Mouse (Mus musculus): ENCODE measurements around the gene Swsap1. TPM values are rescaled to one million over a fixed set of nuclear protein-coding genes. Genes with fewer than 3 reads are reported as not detected.

Swsap1 gene
- 4.8 and 5.8 TPM in 2 replicates for polyA plus RNA-seq (2016; fragmentation: Nextera tagmentation; extraction: Ambion mirVana)

GRCm38 (mm10) chr9:21955570-21956281 is at the start of gene Swsap1:
Gene Swsap1, plus strand, starts transcription at chr9:21955755.
- peak within 1 kb of the TSS; percentile 80 for H3K9ac ChIP-seq
- peak within 1 kb of the TSS; percentile 91 for H3K27ac ChIP-seq (ENCODE audit: poor library complexity, severe bottlenecking)
- no peaks in the 10 kb centered on the region for H3K9me3 ChIP-seq (replicated peaks)
- ATAC-seq (ENCODE audit: insufficient number of reproducible peaks, low FRiP score) = peak; percentile 97
- H3K4me2 ChIP-seq = peak within 1 kb of the TSS; percentile 77
- H3K36me3 ChIP-seq = peaks cover 18% of the 10 kb centered on the region
- H3K27me3 ChIP-seq (replicated peaks) = peaks cover 17% of the 10 kb centered on the region
- peak within 1 kb of the TSS; percentile 82 for H3K4me3 ChIP-seq
- H3K4me1 ChIP-seq (replicated peaks) = peaks cover 6% of the 10 kb centered on the region
- under 1% methylated on average over 54 of the region's 54 CpGs for WGBS

DNA sequence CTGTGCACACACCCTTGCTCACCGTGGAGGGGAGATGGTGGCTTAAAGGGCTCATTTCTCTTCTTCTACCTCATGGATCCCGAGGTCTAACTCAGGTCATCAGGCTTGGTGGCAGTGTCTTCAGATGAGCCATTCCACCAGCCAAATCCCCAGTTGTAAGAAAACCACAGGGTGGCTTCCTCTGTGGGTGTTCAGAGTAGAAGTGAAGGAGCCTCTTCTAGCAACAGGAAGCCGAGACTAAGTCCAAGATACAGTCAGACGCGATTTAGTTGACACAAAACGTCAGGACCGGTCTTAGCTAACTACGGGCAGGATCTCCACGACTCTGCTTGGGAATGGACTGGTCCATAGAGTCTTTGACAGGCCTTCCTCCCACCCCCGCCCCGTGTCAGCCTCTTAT is 47.3 kb upstream of the Swsap1 start:
- Histone ChIP-seq H3K4me1 (replicated peaks) (no peaks in the 10 kb centered on the region), H3K27me3 (replicated peaks) (peaks cover 20% of the 10 kb centered on the region), H3K36me3 (no peaks in the 10 kb centered on the region), H3K9ac (no peak overlapping the region), H3K4me2 (no peak overlapping the region), H3K9me3 (replicated peaks) (peaks cover 8% of the 10 kb centered on the region; the same call in 1 of the 2 replicates), H3K27ac (ENCODE audit: poor library complexity, severe bottlenecking) (no peak overlapping the region), H3K4me3 (no peak overlapping the region)
- no peak for ATAC-seq (ENCODE audit: insufficient number of reproducible peaks, low FRiP score)
- WGBS = 61% methylated on average over 11 of the region's 11 CpGs

DNA sequence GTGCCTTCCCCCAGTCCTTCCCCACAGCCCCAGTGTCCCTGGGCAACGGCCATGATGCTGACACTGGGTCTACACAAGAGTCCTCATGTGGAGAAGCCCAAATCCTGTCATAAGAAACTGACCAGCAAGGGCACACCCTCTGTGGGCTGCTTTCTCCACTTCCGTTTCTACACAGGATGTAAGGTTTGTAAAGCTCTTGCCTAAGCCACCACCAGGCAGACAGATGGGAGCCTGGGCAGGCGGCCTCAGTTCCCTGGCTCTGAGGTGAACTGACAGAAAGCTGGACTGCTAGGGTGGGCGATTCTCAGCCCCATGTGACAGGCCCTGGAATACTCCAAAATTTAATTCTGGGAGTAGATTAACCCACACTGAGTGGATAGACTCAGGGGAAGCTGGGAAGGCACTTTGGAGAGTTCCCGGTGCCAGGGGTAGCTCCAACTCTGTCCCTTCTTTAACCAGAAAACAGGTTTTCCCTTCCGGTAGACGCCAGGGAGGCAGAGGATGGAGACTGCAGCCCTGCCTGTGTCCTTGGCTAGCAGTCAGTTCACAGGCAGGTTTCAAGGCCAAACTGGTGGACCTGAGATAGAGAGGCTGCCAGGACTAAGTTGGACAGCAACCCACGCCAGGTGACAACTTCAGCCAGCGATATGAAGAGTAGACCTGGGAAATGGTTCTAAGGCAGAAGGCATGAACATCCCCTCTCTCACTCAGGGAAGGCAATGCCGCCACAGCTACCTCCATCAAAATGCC is 45.9 kb upstream of the Swsap1 start:
- 72% methylated on average over 10 of the region's 10 CpGs for WGBS
- 0 out of 2 replicates have a peak, but pooled peaks cover 2% of the 10 kb centered on the region for H3K36me3 ChIP-seq
- H3K9me3 ChIP-seq (replicated peaks) = peaks cover 8% of the 10 kb centered on the region; the same call in 1 of the 2 replicates
- no peak overlapping the region for H3K27ac ChIP-seq (ENCODE audit: poor library complexity, severe bottlenecking)
- H3K4me3 ChIP-seq = no peak overlapping the region
- ATAC-seq (ENCODE audit: insufficient number of reproducible peaks, low FRiP score) = no peak
- no peaks in the 10 kb centered on the region for H3K4me1 ChIP-seq (replicated peaks)
- no peak overlapping the region for H3K4me2 ChIP-seq
- peaks cover 15% of the 10 kb centered on the region; the same call in 1 of the 2 replicates for H3K27me3 ChIP-seq (replicated peaks)
- H3K9ac ChIP-seq = no peak overlapping the region

DNA sequence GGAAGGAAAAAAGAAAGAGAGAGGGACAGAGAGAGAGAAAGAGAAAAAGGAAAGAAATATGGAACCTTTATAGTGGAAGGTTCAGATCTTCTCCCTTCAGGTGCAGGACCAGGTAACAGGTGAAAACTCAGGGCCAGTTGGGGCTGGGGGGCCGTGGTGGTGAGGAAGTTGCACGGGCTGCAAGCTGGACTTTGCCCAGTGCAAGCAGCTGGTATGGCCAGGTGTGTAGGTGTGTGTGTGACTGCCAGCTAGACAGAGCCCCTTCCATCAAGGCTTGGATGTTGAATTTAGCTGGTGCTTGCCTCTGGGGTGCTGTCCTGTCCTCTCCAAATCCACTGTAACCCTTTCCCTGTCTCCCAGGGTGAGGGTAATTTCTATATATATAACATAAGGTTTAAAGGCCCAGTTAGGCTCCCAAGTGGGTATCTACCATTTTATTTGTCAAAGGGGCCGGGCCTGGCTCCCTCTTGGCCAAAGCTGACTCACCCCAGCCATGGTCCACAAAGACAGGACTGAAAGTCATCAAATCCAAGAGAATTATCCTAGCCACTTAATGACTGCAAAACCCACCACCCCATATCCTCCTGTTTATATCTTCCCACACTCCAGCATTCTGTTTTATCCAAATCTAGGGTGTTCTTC is 38.6 kb upstream of the Swsap1 start:
- Histone ChIP-seq H3K4me3 (peak overlapping the region; percentile 72), H3K27me3 (replicated peaks) (peaks cover 18% of the 10 kb centered on the region), H3K4me2 (peak overlapping the region; percentile 99), H3K27ac (ENCODE audit: poor library complexity, severe bottlenecking) (no peak overlapping the region), H3K9ac (peak overlapping the region; percentile 79; the same call in 1 of the 2 replicates), H3K9me3 (replicated peaks) (no peaks in the 10 kb centered on the region), H3K4me1 (replicated peaks) (no peaks in the 10 kb centered on the region; the same call in 1 of the 2 replicates), H3K36me3 (0 out of 2 replicates have a peak, but pooled peaks cover 2% of the 10 kb centered on the region)
- WGBS = 63% methylated on average over 3 of the region's 3 CpGs
- no peak for ATAC-seq (ENCODE audit: insufficient number of reproducible peaks, low FRiP score)

DNA sequence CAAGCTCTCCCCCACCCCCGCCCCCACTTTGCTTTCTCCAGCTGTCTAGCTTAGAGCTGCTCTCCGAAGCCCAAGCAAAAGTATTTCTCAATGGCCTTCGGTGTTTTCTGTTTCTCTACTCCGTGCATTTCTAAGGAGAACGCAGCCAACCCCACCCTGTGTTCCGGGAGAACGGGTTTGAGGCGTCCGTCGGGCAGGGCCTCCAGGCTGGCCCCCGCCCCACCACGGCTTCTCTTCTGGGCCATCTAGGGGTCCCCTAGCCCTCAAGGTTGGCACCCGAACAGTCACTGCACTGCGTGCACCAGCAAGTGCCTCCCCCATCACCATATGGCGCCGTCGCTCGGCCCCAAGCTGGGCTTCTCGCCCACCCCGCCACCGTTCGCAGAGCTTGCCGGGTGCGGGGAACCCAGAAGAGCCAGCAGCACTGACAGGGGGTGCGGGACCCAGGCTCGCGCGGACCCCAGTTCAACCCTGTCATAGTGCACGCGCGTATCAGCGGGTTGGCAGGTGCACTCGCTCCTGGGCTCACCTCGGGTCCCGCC is 38.0 kb upstream of the Swsap1 start:
- Histone ChIP-seq H3K27me3 (replicated peaks) (peaks cover 18% of the 10 kb centered on the region), H3K27ac (ENCODE audit: poor library complexity, severe bottlenecking) (no peak overlapping the region), H3K9ac (peak overlapping the region; percentile 79), H3K36me3 (0 out of 2 replicates have a peak, but pooled peaks cover 2% of the 10 kb centered on the region), H3K4me3 (peak overlapping the region; percentile 72), H3K4me2 (peak overlapping the region; percentile 99), H3K4me1 (replicated peaks) (no peaks in the 10 kb centered on the region; the same call in 1 of the 2 replicates), H3K9me3 (replicated peaks) (no peaks in the 10 kb centered on the region)
- peak; percentile 56 for ATAC-seq (ENCODE audit: insufficient number of reproducible peaks, low FRiP score)
- 2% methylated on average over 35 of the region's 35 CpGs for WGBS

GRCm38 (mm10) chr9:21918035-21918592 is 37.4 kb upstream of the Swsap1 start, which contains the start of gene Rab3d:
Gene Rab3d, minus strand, starts transcription at chr9:21918192.
- H3K27ac ChIP-seq (ENCODE audit: poor library complexity, severe bottlenecking) = no peak within 1 kb of the TSS
- 0 out of 2 replicates have a peak, but pooled peaks cover 2% of the 10 kb centered on the region for H3K36me3 ChIP-seq
- under 1% methylated on average over 36 of the region's 36 CpGs for WGBS
- peaks cover 18% of the 10 kb centered on the region for H3K27me3 ChIP-seq (replicated peaks)
- peak within 1 kb of the TSS; percentile 72 for H3K4me3 ChIP-seq
- ATAC-seq (ENCODE audit: insufficient number of reproducible peaks, low FRiP score) = peak; percentile 94
- H3K4me1 ChIP-seq (replicated peaks) = peaks cover 4% of the 10 kb centered on the region
- H3K4me2 ChIP-seq = peak within 1 kb of the TSS; percentile 99
- no peaks in the 10 kb centered on the region for H3K9me3 ChIP-seq (replicated peaks)
- H3K9ac ChIP-seq = peak within 1 kb of the TSS; percentile 79

DNA sequence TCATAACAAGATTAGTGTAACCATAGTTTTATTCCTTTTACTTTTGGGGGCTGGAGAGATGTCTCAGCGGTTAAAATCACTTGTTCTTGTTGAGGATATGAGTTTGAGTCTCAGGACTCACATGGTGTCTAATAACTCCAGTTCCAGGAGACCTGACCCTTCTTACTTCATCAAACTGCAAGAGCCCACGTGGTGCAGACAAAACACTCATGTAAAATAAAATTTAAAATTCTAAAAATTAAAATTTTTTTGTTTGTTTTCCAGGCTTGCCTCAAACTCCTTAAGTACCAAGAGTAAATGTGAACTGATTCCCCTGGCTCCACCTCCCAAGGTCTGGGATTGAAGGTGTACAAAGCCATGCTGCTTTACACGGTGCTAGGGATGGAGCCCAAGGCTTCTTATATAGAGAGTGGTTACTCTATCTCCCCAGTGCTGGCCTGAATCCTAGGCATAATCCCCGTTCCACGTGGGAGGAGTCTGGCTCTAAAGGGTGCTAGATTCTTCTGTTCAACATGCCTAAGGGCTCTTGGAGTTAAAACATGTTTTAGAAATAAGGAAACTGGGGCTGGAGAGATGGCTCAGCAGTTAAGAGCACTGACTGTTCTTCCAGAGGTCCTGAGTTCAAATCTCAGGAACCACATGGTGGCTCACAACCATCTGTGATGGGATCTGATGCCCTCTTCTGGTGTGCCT is 36.7 kb upstream of the Swsap1 start:
- no peak for ATAC-seq (ENCODE audit: insufficient number of reproducible peaks, low FRiP score)
- H3K4me2 ChIP-seq = peak overlapping the region; percentile 99
- WGBS = 24% methylated on average over 5 of the region's 5 CpGs
- no peak overlapping the region for H3K27ac ChIP-seq (ENCODE audit: poor library complexity, severe bottlenecking)
- no peaks in the 10 kb centered on the region for H3K9me3 ChIP-seq (replicated peaks)
- H3K4me3 ChIP-seq = peak overlapping the region; percentile 72
- H3K4me1 ChIP-seq (replicated peaks) = peaks cover 11% of the 10 kb centered on the region
- 0 out of 2 replicates have a peak, but pooled peaks cover 2% of the 10 kb centered on the region for H3K36me3 ChIP-seq
- H3K27me3 ChIP-seq (replicated peaks) = peaks cover 18% of the 10 kb centered on the region
- no peak overlapping the region for H3K9ac ChIP-seq

- no peak overlapping the region for H3K4me3 ChIP-seq
- H3K4me2 ChIP-seq = no peak overlapping the region
- H3K9me3 ChIP-seq (replicated peaks) = no peaks in the 10 kb centered on the region
- no peak overlapping the region for H3K9ac ChIP-seq
- H3K27me3 ChIP-seq (replicated peaks) = no peaks in the 10 kb centered on the region
- ATAC-seq (ENCODE audit: insufficient number of reproducible peaks, low FRiP score) = no peak
- H3K4me1 ChIP-seq (replicated peaks) = peaks cover 36% of the 10 kb centered on the region
- peak overlapping the region; percentile 91; the same call in 1 of the 2 replicates for H3K27ac ChIP-seq (ENCODE audit: poor library complexity, severe bottlenecking)
- 90% methylated on average over 4 of the region's 4 CpGs for WGBS
- H3K36me3 ChIP-seq = no peaks in the 10 kb centered on the region; the same call in 1 of the 2 replicates
These were observed 32.5 kb upstream of the Swsap1 start for GRCm38 (mm10) chr9:21923036-21923435.

- H3K27ac ChIP-seq (ENCODE audit: poor library complexity, severe bottlenecking) = peak overlapping the region; percentile 91
- H3K4me3 ChIP-seq = no peak overlapping the region
- H3K9me3 ChIP-seq (replicated peaks) = no peaks in the 10 kb centered on the region
- no peaks in the 10 kb centered on the region; the same call in 1 of the 2 replicates for H3K36me3 ChIP-seq
- H3K4me1 ChIP-seq (replicated peaks) = peaks cover 36% of the 10 kb centered on the region
- 25% methylated on average over 3 of the region's 3 CpGs for WGBS
- ATAC-seq (ENCODE audit: insufficient number of reproducible peaks, low FRiP score) = no peak
- H3K9ac ChIP-seq = no peak overlapping the region
- no peak overlapping the region for H3K4me2 ChIP-seq
- no peaks in the 10 kb centered on the region for H3K27me3 ChIP-seq (replicated peaks)
These were observed 32.0 kb upstream of the Swsap1 start for GRCm38 (mm10) chr9:21923490-21924098.

Measured in heart, embryonic 12.5 days (tissue).